Mouse (Mus musculus): ENCODE measurements around the gene Pacs2. TPM values are rescaled to one million over a fixed set of nuclear protein-coding genes. Genes with fewer than 3 reads are reported as not detected.

Pacs2 gene
- total and polyA plus RNA-seq, 2 experiments from 2014 or later, result 23.2 to 116 TPM

GRCm38 (mm10) chr12:112977156-112977555 lies 37.2 kb upstream of the Pacs2 start:
- peak overlapping the region; percentile 76 for H3K4me2 ChIP-seq (ENCODE audit: low read depth)
- no peaks in the 10 kb centered on the region for H3K9me3 ChIP-seq (ENCODE audit: low read length)
- no peaks in the 10 kb centered on the region for H3K27me3 ChIP-seq (ENCODE audit: insufficient read depth, low read length)
- peak overlapping the region; percentile 91 for H3K27ac ChIP-seq (ENCODE audit: low read depth, low read length)
- peaks cover 55% of the 10 kb centered on the region for H3K36me3 ChIP-seq (ENCODE audit: insufficient read depth)
- peaks cover 4% of the 10 kb centered on the region; the same call in 1 of the 2 replicates for H3K4me1 ChIP-seq (ENCODE audit: insufficient read depth)
- DNase-seq (peak; percentile 47), ATAC-seq (no peak)
- H3K9ac ChIP-seq, result peak overlapping the region; percentile 81
- 41% methylated on average over 12 of the region's 12 CpGs for WGBS
- no peak for TF ChIP-seq CTCF (IDR thresholded peaks at IDR 0.05; ENCODE audit: low read depth)
- peak overlapping the region; percentile 58 for H3K4me3 ChIP-seq (ENCODE audit: low read depth, low read length)

DNA sequence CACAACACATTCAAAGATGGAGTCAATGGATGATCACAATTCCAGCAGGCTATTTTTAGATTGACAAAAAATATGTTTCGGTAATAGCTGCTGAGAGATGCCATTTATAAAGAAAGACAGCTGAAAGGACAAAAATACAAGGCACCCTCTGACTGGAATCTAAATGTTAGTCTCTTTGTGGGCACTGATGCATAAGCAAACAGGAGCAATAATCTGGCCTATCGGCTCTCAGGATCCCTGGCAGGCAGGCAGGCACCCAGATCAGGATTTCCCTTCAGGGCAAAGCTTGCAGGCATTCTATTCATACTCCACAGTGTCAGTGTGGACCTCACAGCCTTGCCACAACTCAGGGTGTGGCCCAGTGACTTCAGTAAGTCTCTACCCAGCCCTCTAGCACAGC lies 32.3 kb upstream of the Pacs2 start:
- 20% methylated on average over 2 of the region's 2 CpGs for WGBS
- no peak overlapping the region for H3K4me3 ChIP-seq (ENCODE audit: low read depth, low read length)
- H3K36me3 ChIP-seq (ENCODE audit: insufficient read depth), result peaks cover 70% of the 10 kb centered on the region
- H3K4me1 ChIP-seq (ENCODE audit: insufficient read depth), result peaks cover 4% of the 10 kb centered on the region; the same call in 1 of the 2 replicates
- no peak overlapping the region for H3K4me2 ChIP-seq (ENCODE audit: low read depth)
- H3K27ac ChIP-seq (ENCODE audit: low read depth, low read length), result no peak overlapping the region
- H3K27me3 ChIP-seq (ENCODE audit: insufficient read depth, low read length), result no peaks in the 10 kb centered on the region
- ATAC-seq, result peak; percentile 38; the same call in 1 of the 2 replicates
- H3K9me3 ChIP-seq (ENCODE audit: low read length), result no peaks in the 10 kb centered on the region
- H3K9ac ChIP-seq, result no peak overlapping the region
- no peak for DNase-seq
- TF ChIP-seq CTCF (IDR thresholded peaks at IDR 0.05; ENCODE audit: low read depth), result no peak

DNA sequence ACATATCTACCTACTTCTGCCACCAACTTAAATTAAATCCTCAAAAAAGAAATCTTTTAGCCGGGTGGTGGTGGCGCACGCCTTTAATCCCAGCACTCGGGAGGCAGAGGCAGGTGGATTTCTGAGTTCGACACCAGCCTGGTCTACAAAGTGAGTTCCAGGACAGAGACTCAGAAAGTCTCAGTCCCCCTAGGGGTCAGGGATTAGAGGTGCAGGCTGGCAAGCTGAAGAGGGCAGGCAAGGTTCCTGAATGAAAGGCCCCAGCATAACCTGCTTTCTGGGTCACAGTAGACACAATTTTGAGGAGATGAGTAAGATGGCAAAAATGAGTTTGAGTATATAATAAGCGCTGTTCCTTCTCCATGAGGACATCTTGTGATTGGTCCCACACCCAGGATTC lies 29.0 kb upstream of the Pacs2 start:
- DNase-seq, result no peak

GRCm38 (mm10) chr12:112987877-112988276 lies 26.4 kb upstream of the Pacs2 start:
- no peak for DNase-seq

More for the DNA sequence above, 29.0 kb upstream of the Pacs2 start:
- Histone ChIP-seq H3K9ac (no peak overlapping the region), H3K27ac (ENCODE audit: low read depth, low read length) (no peak overlapping the region), H3K36me3 (ENCODE audit: insufficient read depth) (peaks cover 53% of the 10 kb centered on the region), H3K4me3 (ENCODE audit: low read depth, low read length) (no peak overlapping the region), H3K27me3 (ENCODE audit: insufficient read depth, low read length) (no peaks in the 10 kb centered on the region), H3K9me3 (ENCODE audit: low read length) (no peaks in the 10 kb centered on the region), H3K4me1 (ENCODE audit: insufficient read depth) (no peaks in the 10 kb centered on the region), H3K4me2 (ENCODE audit: low read depth) (no peak overlapping the region)
- ATAC-seq, result no peak
- TF ChIP-seq CTCF (IDR thresholded peaks at IDR 0.05; ENCODE audit: low read depth), result peak; percentile 34; the same call in 1 of the 2 replicates
- WGBS, result 92% methylated on average over 6 of the region's 6 CpGs

GRCm38 (mm10) chr12:112990706-112991405 lies 23.5 kb upstream of the Pacs2 start:
- Histone ChIP-seq H3K9me3 (ENCODE audit: low read length) (no peaks in the 10 kb centered on the region), H3K4me1 (ENCODE audit: insufficient read depth) (no peaks in the 10 kb centered on the region), H3K4me3 (ENCODE audit: low read depth, low read length) (no peak overlapping the region), H3K27me3 (ENCODE audit: insufficient read depth, low read length) (no peaks in the 10 kb centered on the region), H3K4me2 (ENCODE audit: low read depth) (no peak overlapping the region), H3K36me3 (ENCODE audit: insufficient read depth) (peaks cover 28% of the 10 kb centered on the region), H3K9ac (no peak overlapping the region), H3K27ac (ENCODE audit: low read depth, low read length) (no peak overlapping the region)
- WGBS, result 89% methylated on average over 5 of the region's 5 CpGs
- no peak for TF ChIP-seq CTCF (IDR thresholded peaks at IDR 0.05; ENCODE audit: low read depth)
- no peak for DNase-seq
- ATAC-seq, result no peak

More at GRCm38 (mm10) chr12:112987877-112988276, 26.4 kb upstream of the Pacs2 start:
- no peak overlapping the region for H3K27ac ChIP-seq (ENCODE audit: low read depth, low read length)
- TF ChIP-seq CTCF (IDR thresholded peaks at IDR 0.05; ENCODE audit: low read depth), result peak; percentile 35
- peaks cover 48% of the 10 kb centered on the region for H3K36me3 ChIP-seq (ENCODE audit: insufficient read depth)
- no peaks in the 10 kb centered on the region for H3K4me1 ChIP-seq (ENCODE audit: insufficient read depth)
- WGBS, result 70% methylated on average over 6 of the region's 6 CpGs
- H3K4me2 ChIP-seq (ENCODE audit: low read depth), result no peak overlapping the region
- no peaks in the 10 kb centered on the region for H3K9me3 ChIP-seq (ENCODE audit: low read length)
- no peak for ATAC-seq
- no peaks in the 10 kb centered on the region for H3K27me3 ChIP-seq (ENCODE audit: insufficient read depth, low read length)
- H3K4me3 ChIP-seq (ENCODE audit: low read depth, low read length), result no peak overlapping the region
- no peak overlapping the region for H3K9ac ChIP-seq

DNA sequence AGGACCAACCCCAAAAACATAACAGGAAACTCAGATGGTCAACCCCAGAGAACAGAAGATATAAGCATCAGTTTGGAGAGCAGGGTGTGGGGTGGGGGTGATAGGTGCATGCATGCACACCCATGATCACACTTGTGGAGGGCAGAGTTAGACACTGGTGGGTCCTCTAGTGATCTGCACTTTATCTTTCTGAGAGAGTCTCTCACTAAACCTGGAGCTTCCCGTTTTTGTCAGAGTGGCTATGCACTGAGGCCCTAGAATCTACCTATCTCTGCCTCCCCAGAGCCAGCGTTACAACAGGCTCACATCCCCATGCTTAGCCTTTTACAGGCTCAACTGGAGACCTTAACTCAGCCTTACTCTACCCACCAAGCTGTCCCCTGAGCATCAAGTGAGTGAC lies 22.9 kb upstream of the Pacs2 start:
- Histone ChIP-seq H3K27me3 (ENCODE audit: insufficient read depth, low read length) (no peaks in the 10 kb centered on the region), H3K4me1 (ENCODE audit: insufficient read depth) (no peaks in the 10 kb centered on the region), H3K4me3 (ENCODE audit: low read depth, low read length) (no peak overlapping the region), H3K9ac (no peak overlapping the region), H3K27ac (ENCODE audit: low read depth, low read length) (no peak overlapping the region), H3K9me3 (ENCODE audit: low read length) (no peaks in the 10 kb centered on the region), H3K4me2 (ENCODE audit: low read depth) (no peak overlapping the region), H3K36me3 (ENCODE audit: insufficient read depth) (peaks cover 24% of the 10 kb centered on the region)
- no peak for TF ChIP-seq CTCF (IDR thresholded peaks at IDR 0.05; ENCODE audit: low read depth)
- no peak for ATAC-seq
- 93% methylated on average over 2 of the region's 2 CpGs for WGBS
- no peak for DNase-seq

GRCm38 (mm10) chr12:112994153-112994552 lies 20.2 kb upstream of the Pacs2 start:
- H3K4me1 ChIP-seq (ENCODE audit: insufficient read depth), result peaks cover 8% of the 10 kb centered on the region
- no peak overlapping the region for H3K4me3 ChIP-seq (ENCODE audit: low read depth, low read length)

More at GRCm38 (mm10) chr12:112994153-112994552, 20.2 kb upstream of the Pacs2 start:
- no peak overlapping the region for H3K27ac ChIP-seq (ENCODE audit: low read depth, low read length)
- peaks cover 9% of the 10 kb centered on the region for H3K36me3 ChIP-seq (ENCODE audit: insufficient read depth)
- H3K27me3 ChIP-seq (ENCODE audit: insufficient read depth, low read length), result no peaks in the 10 kb centered on the region
- no peaks in the 10 kb centered on the region for H3K9me3 ChIP-seq (ENCODE audit: low read length)
- WGBS, result 82% methylated on average over 4 of the region's 4 CpGs
- DNase-seq (no peak), ATAC-seq (no peak)
- H3K9ac ChIP-seq, result no peak overlapping the region
- H3K4me2 ChIP-seq (ENCODE audit: low read depth), result no peak overlapping the region
- TF ChIP-seq CTCF (IDR thresholded peaks at IDR 0.05; ENCODE audit: low read depth), result no peak
